Mouse (Mus musculus) cerebellum, postnatal 25 days (tissue): ENCODE data around the gene Zfp667.
"Not testable (repeated sequence)": the region's sequence is repeated elsewhere in the genome, so short reads cannot be mapped to it uniquely, and the experiment has no call there.

Experiments
- DNase-seq, 2 experiments: peaks; one replicate each; pipeline ENCODE4 v3.0.0; 2021; ENCODE audit warnings: mixed read lengths in 2 of 2

The Zfp667 gene

GRCm38 (mm10) chr7:6285842-6286705 is at the start of gene Zfp667:
TSS of gene Zfp667 (plus strand) at chr7:6286579.
- DNase-seq = peak; percentile 96 to 99

GRCm38 (mm10) chr7:6239787-6240186 is 46.6 kb upstream of the Zfp667 start:
- DNase-seq = no peak

- DNase-seq = peak; percentile 43 to 70
Measured at GRCm38 (mm10) chr7:6240841-6241425, 45.4 kb upstream of the Zfp667 start.

GRCm38 (mm10) chr7:6244361-6245292 is 41.8 kb upstream of the Zfp667 start:
- DNase-seq = no peak

GRCm38 (mm10) chr7:6252410-6252809 is 34.0 kb upstream of the Zfp667 start, which contains the start of gene Epp13:
TSS of gene Epp13 (plus strand) at chr7:6252710.
- DNase-seq = no peak

- DNase-seq = no peak
Measured at GRCm38 (mm10) chr7:6254451-6254850, 31.9 kb upstream of the Zfp667 start.

- DNase-seq = no peak
Measured at GRCm38 (mm10) chr7:6257386-6257785, 29.0 kb upstream of the Zfp667 start.

- DNase-seq = no peak
Measured at GRCm38 (mm10) chr7:6258232-6259220, 27.9 kb upstream of the Zfp667 start.

GRCm38 (mm10) chr7:6260004-6260403 is 26.4 kb upstream of the Zfp667 start:
- DNase-seq = not testable (repeated sequence)

GRCm38 (mm10) chr7:6262120-6262519 is 24.3 kb upstream of the Zfp667 start:
- no peak for DNase-seq

GRCm38 (mm10) chr7:6262984-6263383 is 23.4 kb upstream of the Zfp667 start:
- DNase-seq = no peak

- DNase-seq = peak in 1 of 2 experiments; percentile 17
Measured at GRCm38 (mm10) chr7:6265695-6266094, 20.7 kb upstream of the Zfp667 start.

GRCm38 (mm10) chr7:6277906-6278305 is 8.5 kb upstream of the Zfp667 start:
- no peak for DNase-seq

GRCm38 (mm10) chr7:6282749-6283148 is 3.6 kb upstream of the Zfp667 start:
- peak; percentile 69 to 88 for DNase-seq

- peak; percentile 83 to 85 for DNase-seq
Measured at GRCm38 (mm10) chr7:6283451-6284075, 2.8 kb upstream of the Zfp667 start.

- no peak for DNase-seq
Measured at GRCm38 (mm10) chr7:6284442-6285012, 1.9 kb upstream of the Zfp667 start.

GRCm38 (mm10) chr7:6285366-6285765 is 1.0 kb upstream of the Zfp667 start:
- DNase-seq = no peak

- DNase-seq = peak; percentile 29 to 36
Measured at GRCm38 (mm10) chr7:6286921-6287531, 647 bp downstream of the Zfp667 start.

- DNase-seq = not testable (repeated sequence)
Measured at GRCm38 (mm10) chr7:6291121-6291520, 4.7 kb downstream of the Zfp667 start.

- DNase-seq = not testable (repeated sequence)
Measured at GRCm38 (mm10) chr7:6300796-6301195, 14.4 kb downstream of the Zfp667 start.
